Mouse (Mus musculus): ENCODE data around the gene Shmt2.
A peak's percentile ranks its signal among the peaks of the same experiment; 100 is the strongest.

Shmt2 gene

GRCm38 (mm10) chr10:127534036-127534928, 12.0 kb upstream of the Shmt2 start, which contains the start of gene Nxph4:
Gene Nxph4 (minus strand): TSS chr10:127534559.
- no peak for ATAC-seq (ENCODE audit: low TSS enrichment)

GRCm38 (mm10) chr10:127531548-127531947, 9.3 kb upstream of the Shmt2 start:
- ATAC-seq (ENCODE audit: low TSS enrichment): no peak

GRCm38 (mm10) chr10:127530945-127531344, 8.7 kb upstream of the Shmt2 start:
- no peak for ATAC-seq (ENCODE audit: low TSS enrichment)

GRCm38 (mm10) chr10:127527481-127527880, 5.2 kb upstream of the Shmt2 start:
- ATAC-seq (ENCODE audit: low TSS enrichment): peak; percentile 72; the same call in 1 of the 2 replicates

- ATAC-seq (ENCODE audit: low TSS enrichment): no peak
Measured at GRCm38 (mm10) chr10:127526681-127527080, 4.4 kb upstream of the Shmt2 start.

GRCm38 (mm10) chr10:127526048-127526447, 3.8 kb upstream of the Shmt2 start:
- no peak for ATAC-seq (ENCODE audit: low TSS enrichment)

- no peak for ATAC-seq (ENCODE audit: low TSS enrichment)
Measured at GRCm38 (mm10) chr10:127524646-127525255, 2.5 kb upstream of the Shmt2 start.

GRCm38 (mm10) chr10:127521611-127522080, 598 bp downstream of the Shmt2 start:
- no peak for ATAC-seq (ENCODE audit: low TSS enrichment)

- no peak for ATAC-seq (ENCODE audit: low TSS enrichment)
Measured at GRCm38 (mm10) chr10:127520714-127521357, 1.4 kb downstream of the Shmt2 start.

GRCm38 (mm10) chr10:127519903-127520713, 2.1 kb downstream of the Shmt2 start:
- no peak for ATAC-seq (ENCODE audit: low TSS enrichment)

- no peak for ATAC-seq (ENCODE audit: low TSS enrichment)
Measured at GRCm38 (mm10) chr10:127519041-127519701, 3.1 kb downstream of the Shmt2 start.

GRCm38 (mm10) chr10:127517941-127518340, 4.3 kb downstream of the Shmt2 start:
- no peak for ATAC-seq (ENCODE audit: low TSS enrichment)

GRCm38 (mm10) chr10:127516576-127517260, 5.5 kb downstream of the Shmt2 start:
- no peak for ATAC-seq (ENCODE audit: low TSS enrichment)

- no peak for ATAC-seq (ENCODE audit: low TSS enrichment)
Measured at GRCm38 (mm10) chr10:127515983-127516459, 6.2 kb downstream of the Shmt2 start.

- no peak for ATAC-seq (ENCODE audit: low TSS enrichment)
Measured at GRCm38 (mm10) chr10:127515271-127515982, 6.8 kb downstream of the Shmt2 start.

GRCm38 (mm10) chr10:127514764-127515163, 7.5 kb downstream of the Shmt2 start, which contains the start of gene Ndufa4l2:
Gene Ndufa4l2 (plus strand): TSS chr10:127514967.
- ATAC-seq (ENCODE audit: low TSS enrichment): no peak

GRCm38 (mm10) chr10:127514111-127514698, 8.0 kb downstream of the Shmt2 start:
- ATAC-seq (ENCODE audit: low TSS enrichment): no peak

GRCm38 (mm10) chr10:127513501-127514091, 8.6 kb downstream of the Shmt2 start:
- no peak for ATAC-seq (ENCODE audit: low TSS enrichment)

- peak; percentile 56 for ATAC-seq (ENCODE audit: low TSS enrichment)
Measured at GRCm38 (mm10) chr10:127512813-127513212, 9.4 kb downstream of the Shmt2 start.
